Mouse (Mus musculus): ENCODE measurements around the gene Card11. TPM values are rescaled to one million over a fixed set of nuclear protein-coding genes. Genes with fewer than 3 reads are reported as not detected.

Gene Card11
- polyA plus RNA-seq, 1 experiment from 2014 or later, result 0.40 TPM

DNA sequence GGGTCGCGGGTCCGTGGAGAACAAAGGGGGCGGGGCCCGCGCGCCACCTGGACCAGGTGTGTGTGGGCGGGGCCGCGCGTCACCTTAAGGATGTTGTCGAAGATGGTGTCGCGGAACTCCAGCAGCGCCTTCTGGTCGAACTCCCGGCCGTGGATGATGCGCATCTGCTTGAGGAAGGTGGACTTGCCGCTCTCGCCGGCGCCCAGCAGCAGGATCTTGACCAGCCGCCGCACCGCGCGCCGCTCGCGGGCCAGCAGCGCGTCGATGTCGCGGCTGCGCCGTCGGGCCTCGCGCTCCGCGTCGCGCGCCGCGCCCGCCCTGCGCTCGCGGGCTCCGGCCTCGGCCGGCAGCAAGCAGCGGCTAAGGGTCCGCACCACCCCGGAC is 170.5 kb downstream of the Card11 start:
- peak overlapping the region; percentile 80 for H3K27ac ChIP-seq
- H3K36me3 ChIP-seq, result no peaks in the 10 kb centered on the region
- H3K9ac ChIP-seq, result peak overlapping the region; percentile 90
- peak overlapping the region; percentile 86 for H3K4me3 ChIP-seq
- H3K4me1 ChIP-seq, result peaks cover 34% of the 10 kb centered on the region
- no peaks in the 10 kb centered on the region for H3K27me3 ChIP-seq
- no peaks in the 10 kb centered on the region for H3K9me3 ChIP-seq
- peak overlapping the region; percentile 88 for H3K4me2 ChIP-seq
- no peak for ATAC-seq (ENCODE audit: insufficient number of reproducible peaks, low FRiP score, low TSS enrichment, low read depth)
- under 1% methylated on average over 48 of the region's 58 CpGs for WGBS

DNA sequence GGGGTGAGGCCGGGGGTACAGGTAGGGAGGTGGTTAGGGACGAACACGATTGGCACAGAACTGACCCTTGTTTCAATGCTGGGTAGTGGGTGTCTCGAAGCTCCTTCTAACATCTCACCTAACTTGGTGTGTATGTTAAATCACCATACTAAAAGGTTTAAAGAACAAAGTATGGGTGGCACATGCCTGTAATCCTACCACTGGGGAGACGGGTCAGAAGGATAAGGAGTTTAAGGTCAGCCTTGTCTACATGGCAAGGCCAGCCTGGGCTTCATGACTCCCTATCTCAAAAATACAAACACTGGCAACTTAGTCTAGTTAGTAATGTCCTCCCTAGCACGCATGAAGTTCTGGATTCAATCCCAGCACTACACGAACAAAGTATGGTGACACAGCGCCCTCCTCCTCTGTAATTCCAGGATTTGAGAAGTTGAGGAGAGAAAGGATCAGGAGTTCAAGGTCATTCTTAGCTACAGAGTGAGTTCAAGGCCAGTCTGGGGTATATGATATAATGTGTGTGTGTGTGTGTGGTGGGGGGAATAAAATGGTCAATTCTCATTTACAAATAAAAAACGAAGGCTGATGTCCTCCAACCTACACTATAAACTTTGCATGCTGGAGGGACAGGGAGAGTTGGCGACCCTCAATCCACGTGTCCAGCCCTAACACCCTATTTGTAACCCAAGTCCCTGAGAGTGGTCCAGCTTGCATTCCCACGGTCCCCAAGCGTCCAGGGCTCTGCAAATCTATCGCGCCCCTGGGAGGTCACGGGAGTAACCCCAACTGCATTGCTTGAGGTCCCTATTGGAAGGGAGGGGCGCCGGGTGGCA is 171.1 kb downstream of the Card11 start:
- H3K27me3 ChIP-seq, result no peaks in the 10 kb centered on the region
- H3K4me2 ChIP-seq, result peak overlapping the region; percentile 88
- 34% methylated on average over 18 of the region's 18 CpGs for WGBS
- peaks cover 34% of the 10 kb centered on the region for H3K4me1 ChIP-seq
- ATAC-seq (ENCODE audit: insufficient number of reproducible peaks, low FRiP score, low TSS enrichment, low read depth), result no peak
- H3K4me3 ChIP-seq, result peak overlapping the region; percentile 86
- H3K27ac ChIP-seq, result peak overlapping the region; percentile 80
- no peaks in the 10 kb centered on the region; the same call in 1 of the 2 replicates for H3K36me3 ChIP-seq
- H3K9ac ChIP-seq, result peak overlapping the region; percentile 90
- H3K9me3 ChIP-seq, result no peaks in the 10 kb centered on the region

DNA sequence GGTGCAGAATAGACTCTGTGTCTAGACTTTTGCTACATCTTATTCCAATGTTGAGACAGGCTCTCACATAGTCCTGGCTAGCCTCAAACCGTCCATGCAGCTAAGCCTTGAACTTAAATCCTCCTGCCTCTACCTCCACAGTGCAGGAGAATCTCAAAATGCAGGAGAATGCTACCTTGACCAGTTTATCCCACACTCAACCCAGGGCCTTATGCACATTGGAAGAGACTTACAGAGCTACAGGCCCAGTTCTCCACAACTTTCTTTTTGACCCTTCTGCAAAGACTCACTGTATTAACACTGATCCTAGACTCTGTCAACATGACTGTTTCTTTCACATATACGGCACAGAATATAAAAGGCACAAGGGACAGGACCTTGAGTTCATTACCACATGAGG is 172.0 kb downstream of the Card11 start:
- Histone ChIP-seq H3K9ac (no peak overlapping the region), H3K27me3 (no peaks in the 10 kb centered on the region), H3K4me3 (peak overlapping the region; percentile 86), H3K4me2 (peak overlapping the region; percentile 88), H3K9me3 (no peaks in the 10 kb centered on the region), H3K4me1 (peaks cover 34% of the 10 kb centered on the region), H3K36me3 (no peaks in the 10 kb centered on the region; the same call in 1 of the 2 replicates), H3K27ac (peak overlapping the region; percentile 38)
- WGBS, result 61% methylated on average over 2 of the region's 2 CpGs
- ATAC-seq (ENCODE audit: insufficient number of reproducible peaks, low FRiP score, low TSS enrichment, low read depth), result no peak

DNA sequence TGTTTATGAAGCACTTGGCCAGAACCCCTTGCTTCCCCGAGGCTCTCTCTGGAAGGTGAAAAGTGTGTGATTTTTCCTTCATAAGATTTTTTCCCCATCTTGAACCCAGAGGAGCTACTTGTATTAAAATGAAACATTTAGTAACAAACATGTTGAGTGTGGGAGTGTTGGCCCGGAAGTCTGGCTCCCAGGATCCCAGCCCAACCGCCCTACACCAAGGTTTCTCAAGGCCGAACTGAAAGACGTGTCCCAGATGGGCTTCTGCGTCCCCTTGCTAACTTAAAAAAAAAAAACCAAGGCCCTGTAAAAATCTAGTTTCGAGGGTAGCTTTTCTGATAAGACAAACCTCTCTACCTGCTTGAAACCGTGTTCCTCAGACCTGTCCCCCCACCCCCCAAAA is 172.5 kb downstream of the Card11 start:
- no peaks in the 10 kb centered on the region for H3K9me3 ChIP-seq
- H3K4me2 ChIP-seq, result peak overlapping the region; percentile 88

DNA sequence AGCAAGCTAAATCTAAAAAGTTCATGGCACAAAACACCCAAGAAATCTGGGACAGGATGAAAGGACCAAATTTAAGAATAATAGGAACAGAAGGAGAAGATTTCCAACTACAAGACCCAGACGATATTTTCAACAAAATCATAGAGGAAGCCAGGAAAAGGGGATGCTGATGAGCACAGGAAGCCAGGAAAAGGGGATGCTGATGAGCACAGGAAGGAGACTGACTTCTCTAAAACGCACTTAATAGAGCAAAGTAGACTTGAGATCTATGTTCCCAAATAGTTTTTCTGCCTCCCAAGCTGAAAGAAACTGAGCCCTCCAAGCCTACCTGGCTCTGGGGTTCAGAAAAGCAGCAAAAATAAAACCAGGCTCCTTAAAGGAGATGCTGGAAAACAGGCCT is 173.0 kb downstream of the Card11 start:
- Histone ChIP-seq H3K4me1 (peaks cover 34% of the 10 kb centered on the region), H3K27me3 (no peaks in the 10 kb centered on the region), H3K36me3 (no peaks in the 10 kb centered on the region; the same call in 1 of the 2 replicates), H3K4me3 (no peak overlapping the region), H3K9ac (no peak overlapping the region), H3K27ac (peak overlapping the region; percentile 38; the same call in 1 of the 2 replicates), H3K4me2 (peak overlapping the region; percentile 88; the same call in 1 of the 2 replicates), H3K9me3 (no peaks in the 10 kb centered on the region)
- ATAC-seq (ENCODE audit: insufficient number of reproducible peaks, low FRiP score, low TSS enrichment, low read depth), result no peak
- WGBS, result 56% methylated on average over 2 of the region's 2 CpGs

More for the DNA sequence above, 172.5 kb downstream of the Card11 start:
- Histone ChIP-seq H3K36me3 (no peaks in the 10 kb centered on the region; the same call in 1 of the 2 replicates), H3K27me3 (no peaks in the 10 kb centered on the region), H3K4me3 (peak overlapping the region; percentile 86; the same call in 1 of the 2 replicates), H3K4me1 (peaks cover 34% of the 10 kb centered on the region), H3K27ac (peak overlapping the region; percentile 38), H3K9ac (no peak overlapping the region)
- 44% methylated on average over 8 of the region's 8 CpGs for WGBS
- no peak for ATAC-seq (ENCODE audit: insufficient number of reproducible peaks, low FRiP score, low TSS enrichment, low read depth)

DNA sequence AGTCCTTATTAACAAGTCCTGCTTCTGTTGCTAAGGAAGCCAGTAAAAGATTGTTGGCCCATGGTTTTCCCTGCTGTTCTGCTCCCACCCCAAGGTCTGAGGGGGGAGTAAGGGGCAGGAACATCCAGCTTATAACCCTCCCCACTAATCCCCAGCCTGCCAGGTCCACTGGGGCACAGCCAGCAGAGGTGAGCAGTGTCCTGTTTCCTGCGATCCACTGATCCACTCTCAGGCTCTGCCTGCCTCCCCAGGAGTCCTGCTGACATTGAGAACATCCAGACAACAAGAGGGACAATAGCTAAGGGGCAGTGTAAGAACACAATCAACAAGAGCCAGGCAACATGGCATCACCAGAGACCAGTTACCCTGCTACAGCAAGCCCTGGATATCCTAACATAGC is 173.6 kb downstream of the Card11 start:
- no peaks in the 10 kb centered on the region for H3K27me3 ChIP-seq
- 13% methylated on average over 1 of the region's 1 CpGs for WGBS
- ATAC-seq (ENCODE audit: insufficient number of reproducible peaks, low FRiP score, low TSS enrichment, low read depth), result no peak
- no peak overlapping the region for H3K4me3 ChIP-seq
- no peak overlapping the region for H3K9ac ChIP-seq
- H3K36me3 ChIP-seq, result no peaks in the 10 kb centered on the region; the same call in 1 of the 2 replicates
- H3K27ac ChIP-seq, result 0 out of 2 replicates have a peak overlapping the region, but pooled peaks have one; percentile 17
- no peak overlapping the region for H3K4me2 ChIP-seq
- peaks cover 34% of the 10 kb centered on the region for H3K4me1 ChIP-seq
- no peaks in the 10 kb centered on the region for H3K9me3 ChIP-seq

DNA sequence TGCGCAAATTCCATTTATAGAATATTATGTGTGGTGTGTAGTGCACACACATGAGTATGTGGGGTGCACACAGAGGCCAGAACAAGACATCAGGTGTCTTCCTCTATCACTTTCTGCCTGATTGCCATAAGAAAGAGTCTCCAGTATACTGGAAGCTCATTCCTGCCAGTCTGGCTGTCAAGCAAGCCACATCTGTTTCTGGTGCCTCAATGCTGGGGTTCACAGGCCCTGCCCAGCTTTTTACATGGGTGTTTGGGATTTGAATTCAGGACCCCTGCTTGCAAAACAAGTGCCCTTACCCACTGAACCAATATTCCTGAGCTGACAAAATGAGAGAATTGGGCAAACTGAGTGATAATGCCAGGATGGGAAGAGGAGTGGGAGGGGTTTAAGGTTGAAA is 174.3 kb downstream of the Card11 start:
- Histone ChIP-seq H3K36me3 (no peaks in the 10 kb centered on the region; the same call in 1 of the 2 replicates), H3K9me3 (no peaks in the 10 kb centered on the region), H3K4me3 (no peak overlapping the region), H3K27me3 (no peaks in the 10 kb centered on the region), H3K9ac (no peak overlapping the region), H3K4me1 (peaks cover 34% of the 10 kb centered on the region), H3K27ac (no peak overlapping the region), H3K4me2 (no peak overlapping the region)
- WGBS, result 95% methylated on average over 1 of the region's 1 CpGs
- ATAC-seq (ENCODE audit: insufficient number of reproducible peaks, low FRiP score, low TSS enrichment, low read depth), result no peak

DNA sequence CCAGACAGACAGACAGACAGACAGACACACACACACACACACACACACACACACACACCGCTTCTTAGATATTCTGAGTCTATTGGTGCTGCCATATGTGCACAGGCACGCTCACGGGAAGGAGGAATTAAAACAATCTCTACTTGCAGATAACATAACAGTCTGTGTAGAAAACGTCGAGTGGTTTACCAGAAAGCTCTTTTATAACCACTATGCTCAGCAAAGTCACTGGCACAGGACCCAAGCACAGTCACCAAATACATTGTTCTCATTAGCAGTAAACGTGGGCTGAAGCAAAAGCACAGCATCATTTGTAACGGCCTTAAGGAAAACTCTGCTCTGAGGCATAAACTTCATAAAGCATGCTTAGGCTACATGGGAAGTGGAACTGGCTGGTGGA is 176.3 kb downstream of the Card11 start:
- peaks cover 37% of the 10 kb centered on the region for H3K4me1 ChIP-seq
- H3K27me3 ChIP-seq, result no peaks in the 10 kb centered on the region
- no peak for ATAC-seq (ENCODE audit: insufficient number of reproducible peaks, low FRiP score, low TSS enrichment, low read depth)
- no peak overlapping the region for H3K4me3 ChIP-seq
- no peak overlapping the region for H3K4me2 ChIP-seq
- no peaks in the 10 kb centered on the region for H3K9me3 ChIP-seq
- 73% methylated on average over 7 of the region's 7 CpGs for WGBS
- H3K36me3 ChIP-seq, result no peaks in the 10 kb centered on the region; the same call in 1 of the 2 replicates
- no peak overlapping the region for H3K9ac ChIP-seq
- no peak overlapping the region for H3K27ac ChIP-seq

DNA sequence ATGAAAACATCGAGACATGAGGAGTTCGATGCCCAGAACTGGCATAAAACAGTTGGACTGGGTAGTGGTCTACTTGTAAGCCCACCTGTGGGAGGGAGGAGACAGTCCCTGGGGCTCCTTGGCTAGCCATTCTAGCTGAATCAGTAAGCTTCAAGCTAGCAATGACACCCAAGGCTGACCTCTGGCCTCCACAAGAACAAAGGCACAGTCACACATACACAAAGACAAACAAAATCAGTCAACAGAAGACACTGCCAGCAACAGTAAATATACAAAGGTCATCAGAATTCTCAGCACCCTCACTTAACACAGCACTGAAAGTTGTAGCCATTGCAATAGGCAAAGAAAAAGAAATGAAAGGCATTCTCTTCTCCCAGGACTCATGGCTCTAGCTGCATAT is 177.0 kb downstream of the Card11 start:
- H3K9me3 ChIP-seq, result no peaks in the 10 kb centered on the region
- H3K4me1 ChIP-seq, result peaks cover 36% of the 10 kb centered on the region
- H3K9ac ChIP-seq, result no peak overlapping the region
- WGBS, result 93% methylated on average over 2 of the region's 2 CpGs
- H3K4me2 ChIP-seq, result no peak overlapping the region
- H3K36me3 ChIP-seq, result no peaks in the 10 kb centered on the region; the same call in 1 of the 2 replicates
- H3K27ac ChIP-seq, result no peak overlapping the region
- no peak overlapping the region for H3K4me3 ChIP-seq
- H3K27me3 ChIP-seq, result no peaks in the 10 kb centered on the region
- no peak for ATAC-seq (ENCODE audit: insufficient number of reproducible peaks, low FRiP score, low TSS enrichment, low read depth)

Small RNA genes lying within 50 kb of the gene (microRNA-seq; reads per million reads assigned to microRNA genes)
- not detected for gene Gm44385

Other genes with a start within 250 kb of the Card11 start
- gene Gna12, start 170.2 kb downstream of the Card11 start, polyA plus RNA-seq (2015; fragmentation: Nextera tagmentation; extraction: Ambion mirVana), result 19.1 and 24.3 TPM in 2 replicates
- 1.7 and 1.9 TPM in 2 replicates for gene Sdk1, start 240.9 kb upstream of the Card11 start, polyA plus RNA-seq (2015; fragmentation: Nextera tagmentation; extraction: Ambion mirVana)

Data from limb, embryonic 15.5 days (tissue).